Mouse (Mus musculus) C2C12 (cell line): ENCODE results near the gene AI837181.

Experiments
- CTCF ChIP-seq: IDR thresholded peaks from one replicate; pipeline ENCODE4 v1.5.1; 2011; ENCODE audit not compliant: control insufficient read depth, insufficient read depth, insufficient read length
- FOSL1 ChIP-seq: IDR thresholded peaks from one replicate; pipeline ENCODE4 v1.8.0; 2011; ENCODE audit warnings: mild to moderate bottlenecking, low read length; ENCODE audit not compliant: poor library complexity, insufficient read depth, severe bottlenecking
- MYOD1 ChIP-seq: IDR thresholded peaks from one replicate; pipeline ENCODE4 v1.6.1; 2011; ENCODE audit warnings: low read depth; ENCODE audit not compliant: control insufficient read depth, insufficient read length
- MYOG ChIP-seq: IDR thresholded peaks from one replicate; pipeline ENCODE4 v1.6.1; 2011; ENCODE audit not compliant: control insufficient read depth, insufficient read length; ENCODE audit errors: extremely low read depth

DNA sequence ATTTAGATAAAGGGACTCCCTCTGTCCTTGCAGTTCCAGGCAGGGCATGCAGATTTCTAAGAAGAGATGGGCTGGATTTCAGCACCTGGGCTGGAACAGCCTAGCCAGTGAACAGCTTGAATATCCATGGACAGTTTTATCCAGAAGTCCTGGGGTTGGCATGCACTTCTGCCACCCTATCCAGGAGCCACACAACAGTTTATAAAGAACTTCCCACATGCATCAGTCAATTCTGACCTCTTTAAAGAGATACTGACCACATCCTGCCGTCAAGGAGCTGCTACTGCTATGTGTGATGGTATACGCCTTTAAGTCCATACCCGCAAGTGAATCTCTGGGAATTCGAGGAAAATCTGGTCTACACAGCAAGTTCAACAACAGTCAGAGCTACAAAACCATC is 4.3 kb downstream of the AI837181 start:
- TF ChIP-seq MYOD1 (no peak), FOSL1 (no peak), CTCF (no peak), MYOG (no peak)
